Mouse (Mus musculus): ENCODE results near the gene Alg1. TPM values are rescaled to one million over a fixed set of nuclear protein-coding genes. Genes with fewer than 3 reads are reported as not detected.
"Not testable (repeated sequence)": the region's sequence is repeated elsewhere in the genome, so short reads cannot be mapped to it uniquely, and the experiment has no call there.

Alg1 gene
- polyA plus RNA-seq, 1 experiment from 2014 or later = 30.8 TPM

- no peak overlapping the region for H3K9ac ChIP-seq
- no peak overlapping the region for H3K4me3 ChIP-seq
- no peaks in the 10 kb centered on the region for H3K9me3 ChIP-seq
- H3K4me2 ChIP-seq (replicated peaks) = no peak overlapping the region
- no peaks in the 10 kb centered on the region for H3K36me3 ChIP-seq
- no peak overlapping the region for H3K27ac ChIP-seq
- H3K27me3 ChIP-seq = no peaks in the 10 kb centered on the region
- 77% methylated on average over 2 of the region's 2 CpGs for WGBS
- H3K4me1 ChIP-seq = no peaks in the 10 kb centered on the region
- ATAC-seq (ENCODE audit: insufficient number of reproducible peaks, insufficient read depth, low FRiP score, low TSS enrichment) = no peak
Measured at GRCm38 (mm10) chr16:5210365-5210764, 23.1 kb upstream of the Alg1 start.

GRCm38 (mm10) chr16:5212150-5212549, 21.3 kb upstream of the Alg1 start:
- Histone ChIP-seq H3K27ac (no peak overlapping the region), H3K9me3 (no peaks in the 10 kb centered on the region), H3K27me3 (no peaks in the 10 kb centered on the region), H3K9ac (no peak overlapping the region), H3K4me3 (no peak overlapping the region), H3K36me3 (no peaks in the 10 kb centered on the region), H3K4me2 (replicated peaks) (no peak overlapping the region), H3K4me1 (no peaks in the 10 kb centered on the region)
- ATAC-seq (ENCODE audit: insufficient number of reproducible peaks, insufficient read depth, low FRiP score, low TSS enrichment) = no peak
- 79% methylated on average over 3 of the region's 3 CpGs for WGBS

- ATAC-seq (ENCODE audit: insufficient number of reproducible peaks, insufficient read depth, low FRiP score, low TSS enrichment) = no peak
- WGBS = 89% methylated on average over 2 of the region's 2 CpGs
Measured at GRCm38 (mm10) chr16:5214126-5214525, 19.3 kb upstream of the Alg1 start.

GRCm38 (mm10) chr16:5216686-5217085, 16.7 kb upstream of the Alg1 start:
- Histone ChIP-seq H3K9me3 (no peaks in the 10 kb centered on the region), H3K4me2 (replicated peaks) (no peak overlapping the region), H3K27me3 (no peaks in the 10 kb centered on the region), H3K27ac (no peak overlapping the region), H3K4me3 (no peak overlapping the region), H3K36me3 (no peaks in the 10 kb centered on the region), H3K9ac (no peak overlapping the region), H3K4me1 (no peaks in the 10 kb centered on the region)
- 66% methylated on average over 6 of the region's 6 CpGs for WGBS
- ATAC-seq (ENCODE audit: insufficient number of reproducible peaks, insufficient read depth, low FRiP score, low TSS enrichment) = no peak

More at GRCm38 (mm10) chr16:5214126-5214525, 19.3 kb upstream of the Alg1 start:
- Histone ChIP-seq H3K4me3 (no peak overlapping the region), H3K9me3 (no peaks in the 10 kb centered on the region), H3K27me3 (no peaks in the 10 kb centered on the region), H3K36me3 (no peaks in the 10 kb centered on the region), H3K4me1 (no peaks in the 10 kb centered on the region), H3K27ac (no peak overlapping the region), H3K4me2 (replicated peaks) (no peak overlapping the region), H3K9ac (no peak overlapping the region)

- ATAC-seq (ENCODE audit: insufficient number of reproducible peaks, insufficient read depth, low FRiP score, low TSS enrichment) = no peak
- H3K4me3 ChIP-seq = no peak overlapping the region
- H3K4me1 ChIP-seq = no peaks in the 10 kb centered on the region
- no peaks in the 10 kb centered on the region for H3K27me3 ChIP-seq
- no peak overlapping the region for H3K27ac ChIP-seq
- H3K9ac ChIP-seq = no peak overlapping the region
- 67% methylated on average over 5 of the region's 5 CpGs for WGBS
- H3K4me2 ChIP-seq (replicated peaks) = no peak overlapping the region
- no peaks in the 10 kb centered on the region for H3K9me3 ChIP-seq
- no peaks in the 10 kb centered on the region for H3K36me3 ChIP-seq
Measured at GRCm38 (mm10) chr16:5217341-5218133, 15.9 kb upstream of the Alg1 start.

GRCm38 (mm10) chr16:5221403-5221802, 12.0 kb upstream of the Alg1 start:
- no peak overlapping the region for H3K27ac ChIP-seq
- H3K4me1 ChIP-seq = no peaks in the 10 kb centered on the region
- no peak overlapping the region for H3K9ac ChIP-seq
- no peaks in the 10 kb centered on the region for H3K27me3 ChIP-seq
- H3K4me3 ChIP-seq = no peak overlapping the region
- no peak overlapping the region for H3K4me2 ChIP-seq (replicated peaks)
- 69% methylated on average over 4 of the region's 4 CpGs for WGBS
- H3K9me3 ChIP-seq = no peaks in the 10 kb centered on the region
- no peak for ATAC-seq (ENCODE audit: insufficient number of reproducible peaks, insufficient read depth, low FRiP score, low TSS enrichment)
- H3K36me3 ChIP-seq = no peaks in the 10 kb centered on the region

GRCm38 (mm10) chr16:5222140-5222539, 11.3 kb upstream of the Alg1 start, which contains the start of gene AU021092:
TSS of gene AU021092 (minus strand) at chr16:5222299.
- no peaks in the 10 kb centered on the region for H3K4me1 ChIP-seq
- no peaks in the 10 kb centered on the region for H3K9me3 ChIP-seq
- ATAC-seq (ENCODE audit: insufficient number of reproducible peaks, insufficient read depth, low FRiP score, low TSS enrichment) = no peak
- no peaks in the 10 kb centered on the region for H3K27me3 ChIP-seq
- no peak within 1 kb of the TSS for H3K4me3 ChIP-seq
- no peak within 1 kb of the TSS for H3K9ac ChIP-seq
- no peaks in the 10 kb centered on the region for H3K36me3 ChIP-seq
- H3K4me2 ChIP-seq (replicated peaks) = no peak within 1 kb of the TSS
- H3K27ac ChIP-seq = no peak within 1 kb of the TSS
- 72% methylated on average over 6 of the region's 6 CpGs for WGBS

- not testable (repeated sequence) for H3K9ac ChIP-seq; H3K27me3 ChIP-seq; H3K4me3 ChIP-seq; H3K9me3 ChIP-seq; H3K27ac ChIP-seq; ATAC-seq (ENCODE audit: insufficient number of reproducible peaks, insufficient read depth, low FRiP score, low TSS enrichment); H3K4me2 ChIP-seq (replicated peaks); H3K4me1 ChIP-seq; H3K36me3 ChIP-seq
- 5% methylated on average over 1 of the region's 1 CpGs for WGBS
Measured at GRCm38 (mm10) chr16:5226534-5226933, 6.9 kb upstream of the Alg1 start.

GRCm38 (mm10) chr16:5227501-5227900, 5.9 kb upstream of the Alg1 start:
- not testable (repeated sequence) for H3K27me3 ChIP-seq; H3K9ac ChIP-seq; H3K4me2 ChIP-seq (replicated peaks); H3K4me3 ChIP-seq; H3K27ac ChIP-seq; ATAC-seq (ENCODE audit: insufficient number of reproducible peaks, insufficient read depth, low FRiP score, low TSS enrichment); H3K4me1 ChIP-seq; H3K36me3 ChIP-seq; H3K9me3 ChIP-seq
- 82% methylated on average over 19 of the region's 19 CpGs for WGBS

GRCm38 (mm10) chr16:5228103-5228502, 5.3 kb upstream of the Alg1 start:
- H3K27me3 ChIP-seq; H3K4me3 ChIP-seq; ATAC-seq (ENCODE audit: insufficient number of reproducible peaks, insufficient read depth, low FRiP score, low TSS enrichment); H3K9ac ChIP-seq; H3K36me3 ChIP-seq; H3K4me1 ChIP-seq; H3K9me3 ChIP-seq; H3K4me2 ChIP-seq (replicated peaks); H3K27ac ChIP-seq: not testable (repeated sequence)
- 77% methylated on average over 3 of the region's 3 CpGs for WGBS

GRCm38 (mm10) chr16:5232982-5233381, 439 bp upstream of the Alg1 start:
- Histone ChIP-seq H3K9ac (no peak overlapping the region), H3K36me3 (peaks cover 8% of the 10 kb centered on the region), H3K4me2 (replicated peaks) (peak overlapping the region; percentile 77), H3K4me1 (peaks cover 5% of the 10 kb centered on the region), H3K27ac (0 out of 2 replicates have a peak overlapping the region, but pooled peaks have one; percentile 7), H3K27me3 (no peaks in the 10 kb centered on the region), H3K9me3 (no peaks in the 10 kb centered on the region), H3K4me3 (peak overlapping the region; percentile 94)
- ATAC-seq (ENCODE audit: insufficient number of reproducible peaks, insufficient read depth, low FRiP score, low TSS enrichment) = no peak; the same call in 1 of the 2 replicates
- 75% methylated on average over 4 of the region's 4 CpGs for WGBS

- H3K4me2 ChIP-seq (replicated peaks) = no peak overlapping the region
- no peaks in the 10 kb centered on the region for H3K27me3 ChIP-seq
- WGBS = 91% methylated on average over 4 of the region's 4 CpGs
- no peak overlapping the region for H3K4me3 ChIP-seq
- no peak overlapping the region for H3K9ac ChIP-seq
- no peaks in the 10 kb centered on the region for H3K9me3 ChIP-seq
- H3K4me1 ChIP-seq = no peaks in the 10 kb centered on the region
- H3K27ac ChIP-seq = no peak overlapping the region
- no peak for ATAC-seq (ENCODE audit: insufficient number of reproducible peaks, insufficient read depth, low FRiP score, low TSS enrichment)
- H3K36me3 ChIP-seq = peaks cover 64% of the 10 kb centered on the region
Measured at GRCm38 (mm10) chr16:5242355-5242754, 8.9 kb downstream of the Alg1 start.

Measured in embryonic facial prominence, embryonic 12.5 days (tissue).